Mouse (Mus musculus): ENCODE results near the gene Trpd52l3. TPM values are rescaled to one million over a fixed set of nuclear protein-coding genes. Genes with fewer than 3 reads are reported as not detected.

The Trpd52l3 gene
- polyA plus RNA-seq, 1 experiment from 2014 or later, result not detected

- no peaks in the 10 kb centered on the region for H3K27me3 ChIP-seq (replicated peaks; ENCODE audit: control insufficient read depth, insufficient read depth, low read length)
- H3K9me3 ChIP-seq (ENCODE audit: control insufficient read depth, low read length), result no peaks in the 10 kb centered on the region
- H3K27ac ChIP-seq (ENCODE audit: low read depth), result no peak overlapping the region
- no peaks in the 10 kb centered on the region for H3K4me1 ChIP-seq (replicated peaks; ENCODE audit: control insufficient read depth, insufficient read depth, low read length)
- H3K9ac ChIP-seq (ENCODE audit: low read length), result no peak overlapping the region
- DNase-seq (ENCODE audit: low spot score), result no peak
- H3K4me2 ChIP-seq (ENCODE audit: low read length), result no peak overlapping the region
- 100% methylated on average over 2 of the region's 2 CpGs for WGBS
- H3K4me3 ChIP-seq (ENCODE audit: low read depth, low read length), result no peak overlapping the region
- peaks cover 53% of the 10 kb centered on the region for H3K36me3 ChIP-seq (ENCODE audit: control insufficient read depth, insufficient read depth, low read length)
- ATAC-seq (replicated peaks; ENCODE audit: low FRiP score, low TSS enrichment, low read depth), result no peak
These were observed 40.1 kb downstream of the Trpd52l3 start for GRCm38 (mm10) chr19:30043691-30044090.

- WGBS, result 93% methylated on average over 1 of the region's 1 CpGs
- Histone ChIP-seq H3K27me3 (replicated peaks; ENCODE audit: control insufficient read depth, insufficient read depth, low read length) (no peaks in the 10 kb centered on the region), H3K4me3 (ENCODE audit: low read depth, low read length) (no peak overlapping the region), H3K27ac (ENCODE audit: low read depth) (no peak overlapping the region), H3K9ac (ENCODE audit: low read length) (no peak overlapping the region), H3K9me3 (ENCODE audit: control insufficient read depth, low read length) (no peaks in the 10 kb centered on the region), H3K4me1 (replicated peaks; ENCODE audit: control insufficient read depth, insufficient read depth, low read length) (no peaks in the 10 kb centered on the region), H3K4me2 (ENCODE audit: low read length) (no peak overlapping the region), H3K36me3 (ENCODE audit: control insufficient read depth, insufficient read depth, low read length) (peaks cover 47% of the 10 kb centered on the region)
- DNase-seq (ENCODE audit: low spot score) (no peak), ATAC-seq (replicated peaks; ENCODE audit: low FRiP score, low TSS enrichment, low read depth) (no peak)
These were observed 41.0 kb downstream of the Trpd52l3 start for GRCm38 (mm10) chr19:30044630-30045029.

DNA sequence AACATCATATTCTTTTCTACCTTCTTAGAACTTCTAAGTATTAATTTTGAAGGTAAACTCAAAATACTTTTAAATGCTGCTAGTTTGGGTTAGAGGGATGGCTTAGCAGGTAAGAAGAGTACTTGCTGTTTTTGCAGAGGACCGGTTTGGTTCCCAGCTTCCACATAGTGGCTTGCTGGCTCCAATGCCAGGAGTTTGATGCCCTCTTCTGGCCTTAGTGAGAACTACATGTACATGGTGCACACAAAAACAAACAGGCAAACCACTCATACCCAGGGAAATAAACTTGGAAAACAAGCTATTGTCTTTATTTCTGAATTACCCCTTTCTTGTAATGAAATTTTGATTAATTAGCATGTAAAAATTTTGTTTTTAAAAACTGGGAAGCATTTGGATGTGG is 42.3 kb downstream of the Trpd52l3 start:
- 68% methylated on average over 1 of the region's 1 CpGs for WGBS
- no peak for DNase-seq (ENCODE audit: low spot score)

DNA sequence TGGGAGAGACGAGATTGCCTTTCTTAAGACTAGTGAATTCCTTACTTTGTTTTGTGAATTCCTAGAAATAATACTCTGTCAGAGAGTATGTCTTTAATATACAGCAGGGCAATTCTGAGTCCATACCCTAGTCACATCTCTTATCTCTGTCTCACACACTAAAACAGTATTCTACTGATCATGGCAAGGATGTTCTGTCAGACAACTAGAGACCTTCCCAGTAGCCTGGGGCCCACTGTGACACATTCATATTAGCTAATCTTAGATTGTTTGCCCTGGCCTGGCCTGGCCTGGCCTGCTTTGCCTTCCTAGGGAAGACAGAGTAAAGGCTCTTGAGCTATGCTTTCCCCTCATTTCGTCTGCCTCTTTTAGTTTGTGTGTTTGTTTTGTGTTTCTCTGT is 47.0 kb downstream of the Trpd52l3 start:
- H3K36me3 ChIP-seq (ENCODE audit: control insufficient read depth, insufficient read depth, low read length), result peaks cover 21% of the 10 kb centered on the region
- H3K27ac ChIP-seq (ENCODE audit: low read depth), result no peak overlapping the region
- ATAC-seq (replicated peaks; ENCODE audit: low FRiP score, low TSS enrichment, low read depth) (no peak), DNase-seq (ENCODE audit: low spot score) (no peak)
- WGBS, result 85% methylated on average over 2 of the region's 2 CpGs
- H3K4me2 ChIP-seq (ENCODE audit: low read length), result no peak overlapping the region
- no peak overlapping the region for H3K9ac ChIP-seq (ENCODE audit: low read length)
- no peak overlapping the region for H3K4me3 ChIP-seq (ENCODE audit: low read depth, low read length)
- no peaks in the 10 kb centered on the region for H3K4me1 ChIP-seq (replicated peaks; ENCODE audit: control insufficient read depth, insufficient read depth, low read length)
- no peaks in the 10 kb centered on the region for H3K27me3 ChIP-seq (replicated peaks; ENCODE audit: control insufficient read depth, insufficient read depth, low read length)
- H3K9me3 ChIP-seq (ENCODE audit: control insufficient read depth, low read length), result no peaks in the 10 kb centered on the region

More for the DNA sequence above, 42.3 kb downstream of the Trpd52l3 start:
- Histone ChIP-seq H3K4me1 (replicated peaks; ENCODE audit: control insufficient read depth, insufficient read depth, low read length) (no peaks in the 10 kb centered on the region), H3K27me3 (replicated peaks; ENCODE audit: control insufficient read depth, insufficient read depth, low read length) (no peaks in the 10 kb centered on the region), H3K36me3 (ENCODE audit: control insufficient read depth, insufficient read depth, low read length) (peaks cover 50% of the 10 kb centered on the region), H3K9me3 (ENCODE audit: control insufficient read depth, low read length) (no peaks in the 10 kb centered on the region), H3K9ac (ENCODE audit: low read length) (no peak overlapping the region), H3K4me2 (ENCODE audit: low read length) (no peak overlapping the region), H3K27ac (ENCODE audit: low read depth) (no peak overlapping the region), H3K4me3 (ENCODE audit: low read depth, low read length) (no peak overlapping the region)
- no peak for ATAC-seq (replicated peaks; ENCODE audit: low FRiP score, low TSS enrichment, low read depth)

DNA sequence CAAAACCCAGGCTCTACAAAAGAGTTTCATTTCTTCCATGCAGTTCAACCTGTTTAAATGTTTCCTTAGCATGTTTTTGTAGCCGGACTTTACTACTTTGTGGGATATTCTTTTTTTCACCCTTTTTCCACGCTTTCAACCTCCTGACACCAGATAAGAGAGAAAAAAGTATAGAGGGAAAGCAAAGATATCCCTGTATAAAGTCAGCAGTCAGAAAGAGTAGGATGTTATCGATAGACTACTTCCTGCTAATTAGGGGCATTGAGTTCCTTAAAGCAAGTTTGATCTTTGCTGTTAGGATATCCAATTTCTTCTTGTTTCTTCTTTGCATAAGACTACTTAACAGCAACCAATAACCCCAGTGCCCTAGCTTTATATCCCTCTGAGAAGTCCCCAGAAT is 47.9 kb downstream of the Trpd52l3 start:
- no peak overlapping the region for H3K4me2 ChIP-seq (ENCODE audit: low read length)
- no peak overlapping the region for H3K27ac ChIP-seq (ENCODE audit: low read depth)
- no peak for ATAC-seq (replicated peaks; ENCODE audit: low FRiP score, low TSS enrichment, low read depth)
- H3K4me3 ChIP-seq (ENCODE audit: low read depth, low read length), result no peak overlapping the region
- 92% methylated on average over 3 of the region's 3 CpGs for WGBS
- H3K27me3 ChIP-seq (replicated peaks; ENCODE audit: control insufficient read depth, insufficient read depth, low read length), result no peaks in the 10 kb centered on the region
- H3K4me1 ChIP-seq (replicated peaks; ENCODE audit: control insufficient read depth, insufficient read depth, low read length), result no peaks in the 10 kb centered on the region
- no peak for DNase-seq (ENCODE audit: low spot score)
- peaks cover 13% of the 10 kb centered on the region for H3K36me3 ChIP-seq (ENCODE audit: control insufficient read depth, insufficient read depth, low read length)
- no peaks in the 10 kb centered on the region for H3K9me3 ChIP-seq (ENCODE audit: control insufficient read depth, low read length)
- no peak overlapping the region for H3K9ac ChIP-seq (ENCODE audit: low read length)

- no peaks in the 10 kb centered on the region for H3K27me3 ChIP-seq (replicated peaks; ENCODE audit: control insufficient read depth, insufficient read depth, low read length)
- no peaks in the 10 kb centered on the region for H3K9me3 ChIP-seq (ENCODE audit: control insufficient read depth, low read length)
- peaks cover 16% of the 10 kb centered on the region for H3K36me3 ChIP-seq (ENCODE audit: control insufficient read depth, insufficient read depth, low read length)
- no peak overlapping the region for H3K4me2 ChIP-seq (ENCODE audit: low read length)
- H3K9ac ChIP-seq (ENCODE audit: low read length), result no peak overlapping the region
- H3K4me3 ChIP-seq (ENCODE audit: low read depth, low read length), result no peak overlapping the region
- DNase-seq (ENCODE audit: low spot score) (no peak), ATAC-seq (replicated peaks; ENCODE audit: low FRiP score, low TSS enrichment, low read depth) (no peak)
- 90% methylated on average over 2 of the region's 2 CpGs for WGBS
- no peaks in the 10 kb centered on the region for H3K4me1 ChIP-seq (replicated peaks; ENCODE audit: control insufficient read depth, insufficient read depth, low read length)
- no peak overlapping the region for H3K27ac ChIP-seq (ENCODE audit: low read depth)
These were observed 50.6 kb downstream of the Trpd52l3 start for GRCm38 (mm10) chr19:30054218-30054617.

Other genes starting within 250 kb of the Trpd52l3 start
- 7.5 and 7.9 TPM in 2 replicates for gene 9930021J03Rik, start 197.8 kb upstream of the Trpd52l3 start, polyA plus RNA-seq (2014; fragmentation: Nextera tagmentation; extraction: Ambion mirVana)
- gene Ranbp6, start 190.8 kb upstream of the Trpd52l3 start, polyA plus RNA-seq (2014; fragmentation: Nextera tagmentation; extraction: Ambion mirVana), result 17.3 and 18.1 TPM in 2 replicates
- gene Il33, start 78.7 kb upstream of the Trpd52l3 start, polyA plus RNA-seq (2014; fragmentation: Nextera tagmentation; extraction: Ambion mirVana), result 16.6 and 20.2 TPM in 2 replicates
- gene Uhrf2, start 26.7 kb downstream of the Trpd52l3 start, polyA plus RNA-seq (2014; fragmentation: Nextera tagmentation; extraction: Ambion mirVana), result 69.9 and 72.3 TPM in 2 replicates
- 2.4 and 2.9 TPM in 2 replicates for gene Gldc, start 171.6 kb downstream of the Trpd52l3 start, polyA plus RNA-seq (2014; fragmentation: Nextera tagmentation; extraction: Ambion mirVana)
- gene Mbl2, start 229.2 kb downstream of the Trpd52l3 start, polyA plus RNA-seq (2014; fragmentation: Nextera tagmentation; extraction: Ambion mirVana), result not detected in 2 replicates

All from intestine, embryonic 14.5 days (tissue).